Mouse (Mus musculus) MEL (cell line): ENCODE results near the gene Lasp1.

ENCODE experiments used
- CTCF ChIP-seq, 3 experiments: IDR thresholded peaks in 2 of 3; conservative IDR thresholded peaks in 1 of 3; 2 replicates each; pipeline ENCODE4 v1.5.1; 2011 to 2012; ENCODE audit warnings: low read length in 3 of 3, low read depth in 2 of 3, mild to moderate bottlenecking in 2 of 3, improper control_type of control experiment in 1 of 3, inconsistent platforms in 1 of 3, mixed read lengths in 1 of 3, moderate library complexity in 1 of 3; ENCODE audit not compliant: control insufficient read depth in 1 of 3, insufficient read depth in 1 of 3, poor library complexity in 1 of 3, severe bottlenecking in 1 of 3
- HCFC1 ChIP-seq: IDR thresholded peaks from 2 replicates; pipeline ENCODE4 v1.6.1; 2012; ENCODE audit warnings: low read depth, mild to moderate bottlenecking, inconsistent platforms, low read length, improper control_type of control experiment, moderate library complexity
- POLR2A ChIP-seq, 2 experiments: IDR thresholded peaks; 2 replicates each; pipeline ENCODE4 v1.6.1; 2011 to 2012; ENCODE audit warnings: low read length in 2 of 2, mild to moderate bottlenecking in 2 of 2, control low read depth in 1 of 2, improper control_type of control experiment in 1 of 2, low read depth in 1 of 2, moderate library complexity in 1 of 2; ENCODE audit not compliant: control insufficient read depth in 1 of 2, insufficient read depth in 1 of 2, poor library complexity in 1 of 2
- ZKSCAN1 ChIP-seq: IDR thresholded peaks from 2 replicates; pipeline ENCODE4 v1.6.1; 2012; ENCODE audit warnings: low read depth, mild to moderate bottlenecking, inconsistent platforms, low read length, improper control_type of control experiment, moderate library complexity

GRCm38 (mm10) chr11:97775808-97776496 lies 22.8 kb upstream of the Lasp1 start, which contains the start of gene 1700001P01Rik:
- TF ChIP-seq ZKSCAN1 = no peak
- no peak for TF ChIP-seq HCFC1
- no peak for TF ChIP-seq CTCF (IDR thresholded peaks at IDR 0.05 in 2 of 3, conservative IDR thresholded peaks at IDR 0.05 in 1 of 3; ENCODE audit: control insufficient read depth in 1 of 3, insufficient read depth in 1 of 3, low read depth in 2 of 3, low read length in 3 of 3, poor library complexity in 1 of 3, severe bottlenecking in 1 of 3)
- peak in 1 of 2 experiments; percentile 27; a peak in 1 of 4 replicates for TF ChIP-seq POLR2A (IDR thresholded peaks at IDR 0.05; ENCODE audit: control insufficient read depth in 1 of 2, insufficient read depth in 1 of 2, low read depth in 1 of 2, low read length in 2 of 2, poor library complexity in 1 of 2)
